Mouse (Mus musculus): ENCODE results near the gene Cfl1.

The Cfl1 gene

DNA sequence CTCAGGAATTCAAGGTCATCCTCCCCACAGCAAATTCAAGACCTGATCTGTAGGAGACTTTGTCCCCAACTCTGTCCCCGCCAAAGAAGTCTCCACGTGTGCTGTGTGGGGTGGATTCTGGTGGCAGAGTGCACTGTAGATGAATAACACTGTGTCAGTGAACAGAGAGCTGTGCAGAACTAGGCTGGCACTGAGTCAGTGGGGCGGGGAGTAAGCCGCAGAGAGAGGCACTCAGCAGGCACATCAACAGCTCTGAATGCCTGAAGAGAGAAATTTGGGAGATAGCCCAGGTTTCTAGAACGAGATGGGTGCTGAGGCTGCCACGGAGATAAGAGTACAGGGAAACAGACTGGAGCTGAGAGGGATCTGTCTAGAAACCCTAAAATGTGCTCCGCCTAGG is 31.2 kb upstream of the Cfl1 start:
- Histone ChIP-seq H3K36me3 (ENCODE audit: control insufficient read depth, insufficient read depth, low read length, poor library complexity, severe bottlenecking) (no peaks in the 10 kb centered on the region; the same call in 1 of the 2 replicates), H3K27me3 (ENCODE audit: control insufficient read depth, insufficient read depth, low read length, poor library complexity, severe bottlenecking) (no peaks in the 10 kb centered on the region)
- DNase-seq (ENCODE audit: low read depth, low spot score) = no peak

DNA sequence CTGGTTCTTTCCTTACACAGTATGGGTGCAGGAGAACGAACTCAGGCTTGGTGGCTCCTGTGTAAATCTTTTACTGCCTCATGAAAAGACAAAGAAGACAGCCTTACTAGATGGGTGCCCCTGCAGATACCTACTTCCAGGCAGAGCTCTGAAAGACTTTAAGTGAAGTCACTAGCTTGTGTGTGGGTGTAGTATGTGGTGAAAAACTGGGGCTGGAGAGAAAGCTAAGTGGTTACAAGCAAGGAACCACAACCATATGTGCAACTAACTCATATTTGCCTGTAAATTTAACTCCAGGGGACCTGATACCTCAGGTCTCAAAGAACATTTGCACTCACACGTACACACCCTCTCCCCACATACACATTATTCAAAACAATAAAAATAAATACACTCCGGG is 30.4 kb upstream of the Cfl1 start:
- DNase-seq (ENCODE audit: low read depth, low spot score) = no peak
- Histone ChIP-seq H3K27me3 (ENCODE audit: control insufficient read depth, insufficient read depth, low read length, poor library complexity, severe bottlenecking) (no peaks in the 10 kb centered on the region), H3K36me3 (ENCODE audit: control insufficient read depth, insufficient read depth, low read length, poor library complexity, severe bottlenecking) (peaks cover under 1% of the 10 kb centered on the region; the same call in 1 of the 2 replicates)

DNA sequence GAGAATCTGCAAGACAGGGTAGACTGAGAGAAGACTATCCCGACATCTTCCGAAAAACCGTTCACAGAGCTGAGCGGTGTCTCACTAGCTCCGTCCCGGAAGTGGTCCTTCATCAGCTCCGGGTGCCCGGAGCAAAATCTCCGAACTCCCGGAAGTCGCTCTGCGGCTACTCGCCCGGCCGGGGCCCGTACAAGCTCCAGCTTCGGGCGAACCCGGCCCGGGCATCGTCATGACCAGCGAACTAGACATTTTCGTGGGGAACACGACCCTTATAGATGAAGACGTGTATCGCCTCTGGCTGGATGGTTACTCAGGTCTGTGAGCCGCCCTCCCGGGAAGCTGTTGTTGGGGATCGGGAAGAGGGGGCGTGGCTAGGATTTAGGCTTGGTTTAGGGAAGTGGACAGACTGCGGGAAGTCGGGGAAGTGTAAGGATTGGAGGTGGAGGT is 29.8 kb upstream of the Cfl1 start, which contains the start of gene Fibp:
TSS of gene Fibp (plus strand) at position 151 of the 447 bp plus-strand sequence.
- peak; percentile 88 for DNase-seq (ENCODE audit: low read depth, low spot score)
- Histone ChIP-seq H3K27me3 (ENCODE audit: control insufficient read depth, insufficient read depth, low read length, poor library complexity, severe bottlenecking) (no peaks in the 10 kb centered on the region), H3K36me3 (ENCODE audit: control insufficient read depth, insufficient read depth, low read length, poor library complexity, severe bottlenecking) (peaks cover 3% of the 10 kb centered on the region; the same call in 1 of the 2 replicates)

DNA sequence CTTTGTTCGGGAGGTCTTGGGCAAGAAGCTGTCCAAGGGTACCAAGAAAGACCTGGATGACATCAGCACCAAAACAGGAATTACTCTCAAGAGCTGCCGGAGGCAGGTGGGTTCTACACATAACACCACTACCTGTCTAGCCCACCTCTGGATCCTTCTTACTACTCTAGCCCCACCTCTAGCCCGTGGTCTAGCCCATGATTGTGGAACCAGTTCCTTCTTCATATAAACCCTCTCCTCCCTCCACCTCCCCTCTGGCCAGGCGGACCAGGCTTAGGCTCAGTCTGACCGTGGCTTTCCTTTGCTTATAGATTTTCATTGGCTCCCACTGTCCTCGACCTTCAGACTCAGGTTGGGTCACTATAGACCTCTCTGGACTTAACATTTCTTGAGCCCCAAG is 28.8 kb upstream of the Cfl1 start:
- Histone ChIP-seq H3K36me3 (ENCODE audit: control insufficient read depth, insufficient read depth, low read length, poor library complexity, severe bottlenecking) (peaks cover 8% of the 10 kb centered on the region; the same call in 1 of the 2 replicates), H3K27me3 (ENCODE audit: control insufficient read depth, insufficient read depth, low read length, poor library complexity, severe bottlenecking) (no peaks in the 10 kb centered on the region)
- DNase-seq (ENCODE audit: low read depth, low spot score) = no peak

DNA sequence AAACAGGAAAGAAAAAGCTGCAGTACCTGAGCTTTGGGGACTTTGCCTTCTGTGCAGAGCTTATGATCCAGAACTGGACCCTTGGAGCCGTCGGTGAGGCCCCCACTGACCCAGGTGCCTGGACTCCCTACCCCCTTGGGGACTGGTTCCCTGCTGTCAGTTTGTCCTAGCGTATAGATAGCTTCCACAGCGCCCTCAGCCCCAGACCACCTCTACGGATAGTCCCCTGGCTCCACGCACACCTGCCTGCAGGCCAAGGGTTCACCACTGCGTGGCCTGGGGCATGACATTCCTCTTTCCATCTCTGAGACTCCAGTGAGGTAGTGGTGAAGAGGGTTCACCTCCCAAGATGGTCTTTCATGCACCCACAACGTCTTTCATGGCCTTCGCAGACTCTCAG is 27.0 kb upstream of the Cfl1 start:
- Histone ChIP-seq H3K27me3 (ENCODE audit: control insufficient read depth, insufficient read depth, low read length, poor library complexity, severe bottlenecking) (no peaks in the 10 kb centered on the region), H3K36me3 (ENCODE audit: control insufficient read depth, insufficient read depth, low read length, poor library complexity, severe bottlenecking) (peaks cover 8% of the 10 kb centered on the region; the same call in 1 of the 2 replicates)
- DNase-seq (ENCODE audit: low read depth, low spot score) = no peak

DNA sequence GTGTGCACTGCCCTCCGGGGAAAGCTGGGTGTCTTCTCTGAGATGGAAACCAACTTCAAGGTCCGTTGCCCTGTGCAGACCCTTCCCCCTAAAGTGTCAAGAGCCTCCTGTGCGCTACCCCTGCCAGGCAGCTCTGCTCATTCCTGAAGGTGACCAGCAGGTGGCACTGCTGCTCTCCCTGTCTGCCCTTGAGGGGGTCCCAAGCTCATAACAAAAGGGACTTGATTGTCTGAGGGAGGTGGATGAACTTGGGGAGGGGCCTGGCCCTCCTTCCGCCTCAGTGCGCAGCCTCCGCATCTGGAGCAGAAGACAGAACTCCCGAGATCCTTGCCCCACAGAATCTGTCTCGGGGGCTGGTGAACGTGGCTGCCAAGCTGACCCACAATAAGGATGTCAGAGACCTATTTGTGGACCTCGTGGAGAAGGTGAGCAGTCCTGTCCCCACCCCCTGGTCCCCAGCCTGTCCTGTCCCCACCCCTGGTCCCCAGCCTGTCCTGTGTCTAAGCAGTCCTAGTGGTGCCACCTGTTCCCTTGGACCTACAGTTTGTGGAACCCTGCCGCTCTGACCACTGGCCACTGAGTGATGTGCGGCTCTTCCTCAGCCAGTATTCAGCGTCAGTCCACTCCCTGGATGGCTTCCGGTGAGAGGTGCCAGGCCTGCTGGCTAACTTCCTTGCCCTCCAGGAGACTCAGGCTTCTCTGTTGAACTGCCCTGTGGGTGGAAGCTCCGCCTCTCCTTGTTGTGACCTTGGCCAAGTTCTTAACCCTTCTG is 26.3 kb upstream of the Cfl1 start:
- Histone ChIP-seq H3K27me3 (ENCODE audit: control insufficient read depth, insufficient read depth, low read length, poor library complexity, severe bottlenecking) (no peaks in the 10 kb centered on the region), H3K36me3 (ENCODE audit: control insufficient read depth, insufficient read depth, low read length, poor library complexity, severe bottlenecking) (peaks cover 8% of the 10 kb centered on the region; the same call in 1 of the 2 replicates)
- DNase-seq (ENCODE audit: low read depth, low spot score) = peak; percentile 71

DNA sequence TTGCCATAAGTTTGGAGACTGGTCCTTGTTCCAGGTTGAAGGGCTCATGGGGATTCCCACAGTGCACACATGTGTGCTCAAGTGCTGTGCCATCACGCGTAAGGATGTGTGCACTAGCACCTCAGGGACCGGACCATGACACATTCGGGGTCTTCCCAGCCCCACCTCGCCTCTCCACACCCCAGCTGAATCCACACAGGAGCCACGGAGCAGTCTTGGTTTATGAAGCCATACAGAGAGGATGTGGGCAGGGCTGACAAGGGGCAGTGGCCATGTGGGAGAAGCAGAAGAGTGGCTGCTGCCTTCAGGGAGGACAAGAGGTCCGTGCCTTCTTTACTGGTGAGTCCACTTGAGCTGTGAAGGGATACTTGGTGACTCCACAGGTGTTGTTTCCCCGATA is 25.2 kb upstream of the Cfl1 start:
- no peak for DNase-seq (ENCODE audit: low read depth, low spot score)
- H3K36me3 ChIP-seq (ENCODE audit: control insufficient read depth, insufficient read depth, low read length, poor library complexity, severe bottlenecking) = peaks cover 8% of the 10 kb centered on the region; the same call in 1 of the 2 replicates
- H3K27me3 ChIP-seq (ENCODE audit: control insufficient read depth, insufficient read depth, low read length, poor library complexity, severe bottlenecking) = no peaks in the 10 kb centered on the region

DNA sequence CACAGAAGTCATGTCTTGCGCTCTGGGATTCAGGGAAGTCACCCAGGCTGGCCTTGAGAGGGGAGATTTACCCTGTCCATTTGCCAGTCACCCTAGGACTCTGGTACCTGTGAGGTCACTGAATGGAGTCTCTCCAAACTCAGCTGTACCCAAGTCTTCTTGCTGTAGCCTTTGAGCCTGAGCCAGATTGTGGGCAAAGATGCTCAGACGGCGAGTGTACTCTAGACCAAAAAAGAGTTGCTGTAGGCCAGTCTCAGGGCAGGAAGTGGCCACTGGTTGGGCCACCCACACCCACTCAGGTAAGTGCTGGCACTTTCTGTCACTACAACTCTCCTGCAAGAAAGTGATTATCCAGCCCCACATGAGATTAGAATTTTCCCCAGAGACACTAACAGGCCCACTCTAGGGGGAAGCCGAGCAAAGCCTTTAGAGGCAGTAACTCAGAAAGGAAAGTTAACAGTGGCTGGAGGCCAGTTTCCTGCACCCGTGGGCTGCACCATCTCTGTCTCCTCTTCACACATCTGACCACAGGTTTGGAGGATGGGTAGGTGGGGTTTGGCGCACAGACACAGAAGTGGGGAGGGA is 23.2 kb upstream of the Cfl1 start:
- Histone ChIP-seq H3K27me3 (ENCODE audit: control insufficient read depth, insufficient read depth, low read length, poor library complexity, severe bottlenecking) (no peaks in the 10 kb centered on the region), H3K36me3 (ENCODE audit: control insufficient read depth, insufficient read depth, low read length, poor library complexity, severe bottlenecking) (peaks cover 8% of the 10 kb centered on the region; the same call in 1 of the 2 replicates)
- no peak for DNase-seq (ENCODE audit: low read depth, low spot score)

DNA sequence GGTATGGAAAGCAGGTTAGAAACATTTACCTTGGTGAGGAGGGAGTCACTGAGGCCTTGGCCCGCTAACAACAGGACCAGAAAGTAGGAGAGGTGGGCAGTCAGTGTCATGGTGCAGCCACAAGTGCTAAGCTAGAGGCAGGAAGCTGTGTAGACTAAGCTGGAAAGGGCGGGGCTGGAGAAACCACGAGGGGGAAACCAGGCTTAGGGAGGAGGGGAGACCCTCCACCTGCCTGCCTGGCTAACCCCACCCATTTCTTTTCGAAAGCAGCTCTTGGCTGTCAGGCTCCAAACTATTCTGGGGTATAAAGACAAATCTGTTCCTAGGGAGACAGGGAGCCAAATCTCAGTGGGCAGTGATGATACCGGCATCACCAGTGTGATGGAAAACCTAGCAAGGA is 21.9 kb upstream of the Cfl1 start, which contains the start of gene Ctsw:
TSS of gene Ctsw (minus strand) at position 134 of the 400 bp plus-strand sequence.
- DNase-seq (ENCODE audit: low read depth, low spot score) = no peak
- H3K36me3 ChIP-seq (ENCODE audit: control insufficient read depth, insufficient read depth, low read length, poor library complexity, severe bottlenecking) = peaks cover 8% of the 10 kb centered on the region; the same call in 1 of the 2 replicates
- no peaks in the 10 kb centered on the region for H3K27me3 ChIP-seq (ENCODE audit: control insufficient read depth, insufficient read depth, low read length, poor library complexity, severe bottlenecking)

DNA sequence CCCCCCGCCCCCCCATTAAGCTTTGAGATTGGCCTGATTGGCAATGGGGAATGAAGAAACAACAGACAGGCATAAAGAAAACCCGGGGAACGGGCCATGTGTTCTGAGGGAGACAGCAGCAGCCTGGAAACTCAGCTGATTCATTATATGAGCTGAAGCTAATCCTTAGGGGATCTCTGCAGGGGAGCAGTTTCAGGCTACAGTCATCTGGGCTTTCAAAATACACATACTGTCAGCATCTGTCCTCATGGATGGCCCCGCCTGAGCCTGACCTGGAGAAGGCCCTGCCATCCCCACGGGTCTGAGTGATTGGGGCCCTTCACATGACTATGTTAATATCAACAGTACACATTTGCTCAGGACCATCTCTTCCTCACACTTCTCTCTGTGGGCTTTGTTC is 18.4 kb upstream of the Cfl1 start:
- H3K27me3 ChIP-seq (ENCODE audit: control insufficient read depth, insufficient read depth, low read length, poor library complexity, severe bottlenecking) = no peaks in the 10 kb centered on the region; the same call in 1 of the 2 replicates
- no peaks in the 10 kb centered on the region for H3K36me3 ChIP-seq (ENCODE audit: control insufficient read depth, insufficient read depth, low read length, poor library complexity, severe bottlenecking)
- DNase-seq (ENCODE audit: low read depth, low spot score) = no peak

DNA sequence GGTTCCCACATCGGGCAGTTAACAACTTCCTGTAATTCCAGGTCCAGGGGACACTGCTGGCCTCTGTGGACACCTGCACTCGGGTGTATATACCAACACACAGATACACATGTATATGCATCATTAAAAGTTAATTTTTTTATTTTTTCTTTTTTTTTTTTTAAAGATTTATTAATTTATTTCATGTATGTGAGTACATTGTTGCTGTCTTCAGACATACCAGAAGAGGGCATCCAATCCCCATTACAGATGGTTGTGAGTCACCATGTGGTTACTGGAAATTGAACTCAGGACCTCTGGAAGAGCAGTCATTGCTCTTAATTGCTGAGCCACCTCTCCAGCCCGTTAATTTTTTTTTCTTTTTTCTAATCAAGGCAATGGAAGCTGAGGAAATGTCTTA is 17.4 kb upstream of the Cfl1 start:
- peak; percentile 37 for DNase-seq (ENCODE audit: low read depth, low spot score)
- Histone ChIP-seq H3K36me3 (ENCODE audit: control insufficient read depth, insufficient read depth, low read length, poor library complexity, severe bottlenecking) (no peaks in the 10 kb centered on the region), H3K27me3 (ENCODE audit: control insufficient read depth, insufficient read depth, low read length, poor library complexity, severe bottlenecking) (no peaks in the 10 kb centered on the region; the same call in 1 of the 2 replicates)

DNA sequence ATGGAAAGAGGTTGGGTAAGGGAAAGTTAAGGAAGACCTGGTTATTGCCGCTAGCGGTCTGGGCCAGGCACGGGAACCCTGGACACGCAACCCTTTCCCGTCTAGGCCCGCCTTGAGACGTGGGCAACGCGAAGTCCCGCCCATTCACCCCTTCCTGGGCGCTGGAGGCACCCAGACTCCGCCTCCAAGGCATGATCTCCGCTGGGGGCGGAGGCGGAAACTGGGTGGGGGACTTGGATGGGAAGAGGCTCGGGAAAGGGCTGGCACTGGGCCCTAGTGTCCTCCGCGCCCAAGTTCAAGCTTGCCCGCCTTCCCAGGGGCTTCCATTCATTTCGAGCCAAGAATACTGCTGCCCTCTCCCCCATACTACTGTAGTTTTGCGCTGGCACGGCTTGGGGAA is 16.5 kb upstream of the Cfl1 start, which contains the start of gene Efemp2:
TSS of gene Efemp2 (plus strand) at position 235 of the 400 bp plus-strand sequence.
- DNase-seq (ENCODE audit: low read depth, low spot score) = no peak
- Histone ChIP-seq H3K27me3 (ENCODE audit: control insufficient read depth, insufficient read depth, low read length, poor library complexity, severe bottlenecking) (no peaks in the 10 kb centered on the region; the same call in 1 of the 2 replicates), H3K36me3 (ENCODE audit: control insufficient read depth, insufficient read depth, low read length, poor library complexity, severe bottlenecking) (no peaks in the 10 kb centered on the region)

DNA sequence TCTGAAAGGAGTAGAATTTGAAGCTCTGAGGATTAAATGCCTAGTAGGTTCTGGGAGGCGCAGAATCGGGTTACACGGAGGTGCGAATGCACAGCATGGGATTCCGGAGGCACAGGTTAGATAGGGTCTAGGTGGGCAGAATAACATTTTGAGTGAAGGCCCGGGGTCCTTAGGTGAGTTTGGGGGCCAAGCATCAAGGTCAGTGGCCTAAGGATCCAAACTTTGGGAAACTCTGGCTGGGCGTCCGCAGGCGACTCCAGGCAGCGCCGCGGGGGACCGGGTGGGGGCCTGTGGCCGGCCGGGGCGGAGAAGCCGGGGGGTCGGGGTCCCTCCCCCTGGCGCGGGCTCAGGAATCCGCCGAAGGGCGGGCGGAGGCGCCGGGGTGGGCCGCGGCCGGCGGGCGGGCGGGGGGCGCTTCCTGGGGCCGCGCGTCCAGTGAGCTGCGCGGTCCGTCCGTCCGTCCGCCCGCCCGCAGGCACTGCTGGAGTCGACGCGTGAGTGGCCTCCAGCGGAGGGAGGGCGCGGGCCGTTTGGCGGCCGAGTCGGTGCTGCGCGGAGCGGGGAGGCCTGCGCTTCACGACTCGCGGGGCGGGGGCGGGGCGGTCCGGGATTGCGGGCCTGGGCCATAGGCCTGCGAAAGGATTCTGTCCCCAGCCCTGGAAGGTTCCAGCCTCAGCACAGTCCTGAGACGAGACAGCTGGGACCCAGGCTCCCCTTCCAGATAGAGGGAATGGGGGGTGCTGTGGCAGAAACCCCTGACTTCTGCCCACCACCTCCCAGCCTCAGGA is 15.8 kb upstream of the Cfl1 start:
- no peak for DNase-seq (ENCODE audit: low read depth, low spot score)
- Histone ChIP-seq H3K36me3 (ENCODE audit: control insufficient read depth, insufficient read depth, low read length, poor library complexity, severe bottlenecking) (no peaks in the 10 kb centered on the region), H3K27me3 (ENCODE audit: control insufficient read depth, insufficient read depth, low read length, poor library complexity, severe bottlenecking) (no peaks in the 10 kb centered on the region; the same call in 1 of the 2 replicates)

DNA sequence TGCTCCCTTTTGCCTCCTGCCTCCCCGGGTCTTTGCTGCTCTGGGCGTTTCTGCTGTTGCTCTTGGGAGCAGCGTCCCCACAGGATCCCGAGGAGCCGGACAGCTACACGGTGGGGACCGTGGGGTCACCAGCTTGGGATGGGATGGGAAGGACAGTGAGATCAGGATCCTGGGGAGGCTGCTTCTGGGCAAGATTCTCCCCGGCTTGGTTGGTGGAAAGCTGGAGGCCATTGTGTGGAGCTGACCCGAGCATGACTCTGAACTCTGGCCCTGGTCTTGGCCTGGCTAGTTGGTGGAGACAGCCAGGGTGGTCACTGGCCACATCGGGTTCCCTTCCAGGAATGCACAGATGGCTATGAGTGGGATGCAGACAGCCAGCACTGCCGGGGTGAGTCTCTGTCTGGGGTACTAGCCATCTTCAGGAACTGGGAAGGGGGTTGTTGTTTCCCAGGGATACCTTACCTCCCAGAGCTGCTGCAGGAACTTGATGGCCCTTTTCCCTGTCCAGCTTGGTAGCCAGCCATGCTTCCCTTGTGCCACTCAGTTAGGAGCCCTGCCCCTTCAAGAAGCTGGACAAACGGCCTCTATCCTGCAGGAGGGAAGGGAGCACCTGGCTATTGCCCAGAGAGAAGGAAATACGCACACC is 15.1 kb upstream of the Cfl1 start:
- DNase-seq (ENCODE audit: low read depth, low spot score) = no peak
- Histone ChIP-seq H3K27me3 (ENCODE audit: control insufficient read depth, insufficient read depth, low read length, poor library complexity, severe bottlenecking) (no peaks in the 10 kb centered on the region; the same call in 1 of the 2 replicates), H3K36me3 (ENCODE audit: control insufficient read depth, insufficient read depth, low read length, poor library complexity, severe bottlenecking) (no peaks in the 10 kb centered on the region)
